Mouse (Mus musculus): ENCODE data around the gene Cnot2.

DNA sequence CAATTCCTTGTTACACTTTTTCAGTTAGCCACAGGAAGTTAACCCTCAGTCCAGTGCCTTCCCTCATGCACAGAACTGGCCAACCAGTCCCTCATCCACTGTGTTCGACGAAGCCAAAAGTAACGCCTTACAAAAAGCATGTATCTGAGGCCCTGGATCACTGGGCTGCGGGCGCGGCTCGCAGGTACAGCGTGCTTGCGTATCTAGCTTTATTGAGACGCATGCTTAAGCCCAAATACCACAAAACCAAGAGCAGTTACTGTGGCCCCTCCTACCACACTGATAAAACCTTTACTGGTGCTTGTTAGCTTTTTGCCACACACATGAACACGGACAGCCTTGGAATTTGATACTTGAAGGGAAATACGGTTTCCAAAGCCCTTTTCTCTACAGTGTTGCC, 99.4 kb downstream of the Cnot2 start:
- TF ChIP-seq CTCF (IDR thresholded peaks at IDR 0.05; ENCODE audit: insufficient read depth, low read length) (no peak), POLR2A (IDR thresholded peaks at IDR 0.05; ENCODE audit: borderline replicate concordance, extremely low read depth, low read depth, low read length) (no peak)
